Mouse (Mus musculus): ENCODE data around the gene Cdk18. TPM values are rescaled to one million over a fixed set of nuclear protein-coding genes. Genes with fewer than 3 reads are reported as not detected.

Cdk18 gene
- total RNA-seq, 2 experiments from 2014 or later, result 24.4 to 25.7 TPM

GRCm38 (mm10) chr1:132121895-132122294 is 17.6 kb downstream of the Cdk18 start:
- DNase-seq (ENCODE audit: extremely low spot score in 1 of 2, low spot score in 1 of 2), result no peak

GRCm38 (mm10) chr1:132121236-132121635 is 18.2 kb downstream of the Cdk18 start:
- peak; percentile 85 to 97 for DNase-seq (ENCODE audit: extremely low spot score in 1 of 2, low spot score in 1 of 2)

- DNase-seq (ENCODE audit: extremely low spot score in 1 of 2, low spot score in 1 of 2), result peak; percentile 73 to 92
These were observed 22.9 kb downstream of the Cdk18 start for GRCm38 (mm10) chr1:132116606-132117005.

- no peak for DNase-seq (ENCODE audit: extremely low spot score in 1 of 2, low spot score in 1 of 2)
These were observed 26.4 kb downstream of the Cdk18 start for GRCm38 (mm10) chr1:132113098-132113497.

- DNase-seq (ENCODE audit: extremely low spot score in 1 of 2, low spot score in 1 of 2), result no peak
These were observed 27.1 kb downstream of the Cdk18 start for GRCm38 (mm10) chr1:132112426-132112825.

- no peak for DNase-seq (ENCODE audit: extremely low spot score in 1 of 2, low spot score in 1 of 2)
These were observed 28.1 kb downstream of the Cdk18 start for GRCm38 (mm10) chr1:132111411-132111810.

- DNase-seq (ENCODE audit: extremely low spot score in 1 of 2, low spot score in 1 of 2), result no peak
These were observed 30.1 kb downstream of the Cdk18 start for GRCm38 (mm10) chr1:132109368-132109767.

- no peak for DNase-seq (ENCODE audit: extremely low spot score in 1 of 2, low spot score in 1 of 2)
These were observed 35.1 kb downstream of the Cdk18 start for GRCm38 (mm10) chr1:132104353-132104752.

- no peak for DNase-seq (ENCODE audit: extremely low spot score in 1 of 2, low spot score in 1 of 2)
These were observed 37.4 kb downstream of the Cdk18 start for GRCm38 (mm10) chr1:132101953-132102697.

- DNase-seq (ENCODE audit: extremely low spot score in 1 of 2, low spot score in 1 of 2), result no peak
These were observed 39.7 kb downstream of the Cdk18 start for GRCm38 (mm10) chr1:132099775-132100174.

GRCm38 (mm10) chr1:132099016-132099415 is 40.5 kb downstream of the Cdk18 start:
- no peak for DNase-seq (ENCODE audit: extremely low spot score in 1 of 2, low spot score in 1 of 2)

- DNase-seq (ENCODE audit: extremely low spot score in 1 of 2, low spot score in 1 of 2), result no peak
These were observed 41.4 kb downstream of the Cdk18 start for GRCm38 (mm10) chr1:132098076-132098475.

GRCm38 (mm10) chr1:132095356-132096004 is 44.0 kb downstream of the Cdk18 start:
- no peak for DNase-seq (ENCODE audit: extremely low spot score in 1 of 2, low spot score in 1 of 2)

GRCm38 (mm10) chr1:132093269-132093668 is 46.2 kb downstream of the Cdk18 start:
- no peak for DNase-seq (ENCODE audit: extremely low spot score in 1 of 2, low spot score in 1 of 2)

GRCm38 (mm10) chr1:132090266-132090665 is 49.2 kb downstream of the Cdk18 start:
- no peak for DNase-seq (ENCODE audit: extremely low spot score in 1 of 2, low spot score in 1 of 2)

GRCm38 (mm10) chr1:132089767-132090166 is 49.7 kb downstream of the Cdk18 start:
- no peak for DNase-seq (ENCODE audit: extremely low spot score in 1 of 2, low spot score in 1 of 2)

- DNase-seq (ENCODE audit: extremely low spot score in 1 of 2, low spot score in 1 of 2), result no peak
These were observed 51.3 kb downstream of the Cdk18 start for GRCm38 (mm10) chr1:132088181-132088671.

- DNase-seq (ENCODE audit: extremely low spot score in 1 of 2, low spot score in 1 of 2), result no peak
These were observed 54.1 kb downstream of the Cdk18 start for GRCm38 (mm10) chr1:132085181-132086049.

GRCm38 (mm10) chr1:132078413-132078812 is 61.1 kb downstream of the Cdk18 start:
- no peak for DNase-seq (ENCODE audit: extremely low spot score in 1 of 2, low spot score in 1 of 2)

GRCm38 (mm10) chr1:132075576-132075975 is 63.9 kb downstream of the Cdk18 start:
- DNase-seq (ENCODE audit: extremely low spot score in 1 of 2, low spot score in 1 of 2), result no peak

- no peak for DNase-seq (ENCODE audit: extremely low spot score in 1 of 2, low spot score in 1 of 2)
These were observed 68.8 kb downstream of the Cdk18 start for GRCm38 (mm10) chr1:132070659-132071058.

Measured in layer of hippocampus, postnatal 25 days (tissue).